Mouse (Mus musculus) neutrophil, adult 5-6 weeks (primary cell): ENCODE measurements around the gene Slc16a5. TPM values are rescaled to one million over a fixed set of nuclear protein-coding genes. Genes with fewer than 3 reads are reported as not detected.
"Not testable (repeated sequence)": the region's sequence is repeated elsewhere in the genome, so short reads cannot be mapped to it uniquely, and the experiment has no call there.

Experiments used
- ATAC-seq: fragments of 151-379, 151-347 bp; 2 replicates; pipeline ENCODE4 v1.8.0; 2017; ENCODE audit warnings: mild to moderate bottlenecking, moderate TSS enrichment; ENCODE audit not compliant: insufficient number of reproducible peaks, poor library complexity, low FRiP score, severe bottlenecking; ENCODE audit errors: extremely low read depth
- total RNA-seq: library from RNA; stranded (forward); fragments of 200-1000 nt; gene quantifications from 2 replicates; pipeline ENCODE4 v1.2.3, GENCODE M21; 2017

Gene Slc16a5
- total RNA-seq, 1 experiment from 2014 or later, result 0.35 TPM

DNA sequence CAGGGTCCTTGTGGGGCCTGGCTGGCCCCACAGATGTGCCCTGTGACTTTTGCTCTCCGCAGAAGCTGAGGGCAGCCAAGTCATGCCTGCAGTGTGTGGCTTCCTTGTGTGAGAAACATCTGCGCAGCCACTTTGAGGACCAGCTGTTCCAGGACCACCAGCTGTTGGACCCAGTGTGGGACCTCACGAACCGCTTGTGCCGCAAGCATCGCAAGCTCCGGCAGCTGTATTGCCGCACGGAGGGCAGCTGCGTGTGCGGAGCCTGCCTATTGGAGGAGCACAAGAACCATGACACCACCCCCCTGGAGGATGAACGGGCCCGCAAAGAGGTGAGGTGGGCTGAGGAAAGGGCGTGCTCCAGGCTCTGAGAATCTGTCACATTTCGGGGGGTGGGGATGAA is 20.9 kb upstream of the Slc16a5 start:
- no peak for ATAC-seq

DNA sequence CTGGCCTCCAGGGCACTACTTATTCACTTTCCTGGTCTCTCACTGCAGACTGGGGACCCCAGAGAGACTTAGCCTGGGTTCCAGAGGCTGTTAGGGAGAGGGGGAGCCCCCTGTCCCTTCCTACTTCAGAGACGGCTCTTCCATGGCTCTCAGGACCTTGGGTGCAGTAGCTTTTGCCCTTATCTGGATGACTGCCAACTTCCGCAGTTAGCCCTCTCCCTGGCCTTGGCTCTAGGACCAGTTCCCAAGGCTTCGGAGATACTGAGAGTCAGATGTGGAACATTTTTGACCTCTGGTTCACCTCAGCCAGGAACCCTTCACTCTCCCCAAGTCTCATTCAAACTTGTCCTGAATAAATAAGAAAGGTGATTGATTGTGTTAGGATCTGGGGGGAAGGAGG is 15.4 kb upstream of the Slc16a5 start:
- no peak for ATAC-seq

DNA sequence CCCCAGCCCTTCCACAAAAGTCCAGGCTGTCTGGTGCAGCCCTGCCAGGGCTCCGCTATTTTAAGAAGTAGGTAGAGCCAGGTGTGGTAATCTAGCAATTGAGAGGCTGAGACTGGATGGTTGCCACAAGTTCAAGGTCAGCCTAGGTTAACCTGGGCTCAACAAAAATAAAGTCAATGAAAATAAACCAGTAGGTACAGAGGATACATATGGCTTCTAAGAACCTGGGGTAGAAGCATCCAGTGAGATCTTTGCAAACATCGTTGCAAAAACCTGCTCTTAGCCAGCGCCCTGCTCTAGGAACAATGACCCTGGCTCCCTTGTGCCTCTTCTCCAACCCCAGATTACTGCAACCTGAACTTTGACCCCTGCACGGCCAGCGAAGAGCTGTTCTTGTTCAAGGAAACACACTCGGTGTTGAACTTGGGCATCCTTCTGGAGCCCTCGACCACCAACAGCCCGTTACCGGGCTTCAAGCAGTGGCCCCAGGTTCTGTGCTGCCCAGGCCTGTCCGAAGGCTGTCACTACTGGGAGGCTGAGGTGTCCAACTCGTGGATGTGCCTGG is 14.9 kb upstream of the Slc16a5 start:
- no peak for ATAC-seq

GRCm38 (mm10) chr11:115448075-115448474 is 14.2 kb upstream of the Slc16a5 start:
- ATAC-seq, result no peak

GRCm38 (mm10) chr11:115448998-115449397 is 13.3 kb upstream of the Slc16a5 start:
- no peak for ATAC-seq

DNA sequence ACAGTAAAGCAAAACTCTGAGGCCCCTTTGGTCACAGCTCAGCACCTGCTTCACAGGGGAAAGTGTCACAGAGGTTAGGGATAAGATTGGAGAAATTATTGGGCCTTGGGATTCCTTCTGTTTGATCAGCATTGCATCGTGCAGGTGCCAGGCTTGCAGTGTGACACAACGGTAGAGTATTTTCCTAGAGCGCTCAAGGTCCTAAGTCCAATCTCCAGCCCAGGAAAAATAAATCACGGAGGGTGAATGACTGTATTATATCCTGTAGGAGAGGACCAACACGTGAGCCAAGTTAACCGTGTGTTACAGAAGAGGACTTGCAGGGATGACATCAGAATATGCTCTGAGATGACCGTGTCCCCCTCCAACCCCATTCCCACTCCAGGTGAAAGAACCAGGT is 12.1 kb upstream of the Slc16a5 start:
- ATAC-seq, result no peak

DNA sequence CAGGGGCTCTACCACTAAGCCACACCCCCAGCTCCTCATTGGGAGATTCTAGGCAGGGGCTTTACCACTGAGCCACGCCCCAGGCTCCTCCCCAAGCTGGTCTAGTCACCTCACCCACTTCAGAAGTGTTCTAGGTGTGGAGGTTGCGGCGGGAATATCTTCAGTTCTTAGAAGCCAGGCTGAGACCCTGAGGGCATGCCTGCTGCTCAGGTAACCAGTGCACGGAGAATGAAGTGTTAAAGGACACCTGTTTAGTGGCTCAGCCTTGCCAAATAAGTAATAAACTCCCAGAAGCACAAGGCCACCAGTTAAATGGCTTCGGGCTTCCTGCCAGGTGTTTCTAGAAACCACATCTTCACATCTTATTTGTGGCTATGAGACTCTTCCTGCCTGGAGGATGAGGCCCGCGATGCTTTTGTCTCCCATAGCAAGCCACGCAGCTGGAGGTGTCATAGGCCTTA is 10.5 kb upstream of the Slc16a5 start:
- ATAC-seq, result no peak

DNA sequence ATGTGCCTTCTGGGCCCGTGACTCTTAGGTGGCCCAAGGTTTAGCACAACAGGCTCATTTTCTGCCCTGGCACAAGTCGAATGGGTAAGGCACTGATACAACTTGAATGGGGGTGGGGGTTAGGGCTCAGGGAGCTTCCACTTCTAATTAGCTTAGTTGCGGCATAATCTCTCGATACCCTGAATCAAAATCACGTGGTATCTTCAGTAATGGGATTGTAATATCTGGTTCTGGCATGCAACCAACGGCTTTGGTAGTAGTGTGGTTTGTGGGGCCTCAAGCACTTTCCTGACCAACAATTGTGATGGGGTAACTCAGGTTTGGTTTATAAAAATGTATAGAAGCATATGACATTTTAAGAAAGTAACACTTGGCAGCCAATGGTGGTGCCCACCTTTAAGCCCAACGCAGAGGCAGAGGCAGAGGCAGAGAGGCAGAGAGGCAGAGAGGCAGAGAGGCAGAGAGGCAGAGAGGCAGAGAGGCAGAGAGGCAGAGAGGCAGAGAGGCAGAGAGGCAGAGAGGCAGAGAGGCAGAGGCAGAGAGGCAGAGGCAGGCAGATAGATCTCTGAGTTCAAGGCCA is 9.9 kb upstream of the Slc16a5 start:
- no peak for ATAC-seq

DNA sequence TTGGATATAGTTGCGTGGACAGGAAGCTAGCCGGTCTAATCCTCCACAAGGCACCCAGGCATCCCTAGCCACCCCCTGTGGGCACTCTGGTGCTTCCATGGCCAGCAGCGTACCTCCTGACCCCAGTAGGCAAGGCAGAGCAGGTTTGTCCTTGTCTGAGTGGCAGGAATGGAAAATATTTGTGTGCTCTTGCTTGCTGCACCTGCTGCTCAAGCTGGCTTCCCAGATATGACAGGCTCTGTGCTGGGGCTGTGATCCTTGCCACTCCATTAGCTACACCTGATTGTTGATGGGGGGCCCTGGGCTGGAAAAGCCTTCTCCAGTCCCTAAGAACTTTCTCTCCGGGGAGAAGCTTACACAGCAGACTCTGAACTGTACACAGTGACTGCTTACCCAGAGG is 9.0 kb upstream of the Slc16a5 start:
- ATAC-seq, result no peak

- ATAC-seq, result not testable (repeated sequence)
Measured at GRCm38 (mm10) chr11:115454822-115455221, 7.5 kb upstream of the Slc16a5 start.

DNA sequence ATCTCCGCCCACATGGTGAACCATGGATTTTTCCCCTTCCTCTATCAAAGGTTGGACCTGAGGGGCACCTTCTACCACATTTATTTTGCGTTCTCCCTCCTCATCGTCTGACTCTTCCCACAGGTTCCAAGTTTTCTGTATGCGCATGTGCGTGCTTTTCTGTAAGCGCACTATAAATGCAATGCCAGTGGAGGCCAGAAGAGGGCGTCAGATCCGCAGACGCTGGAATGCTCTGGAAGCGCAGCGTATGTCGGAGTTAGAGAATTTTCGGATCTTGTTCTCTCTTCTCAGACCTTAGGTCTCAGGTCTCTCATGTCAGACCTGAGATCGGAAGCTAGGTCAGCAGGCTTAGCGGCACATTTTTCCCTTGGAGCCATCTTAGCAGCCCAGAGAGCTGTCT is 6.7 kb upstream of the Slc16a5 start:
- ATAC-seq, result no peak

DNA sequence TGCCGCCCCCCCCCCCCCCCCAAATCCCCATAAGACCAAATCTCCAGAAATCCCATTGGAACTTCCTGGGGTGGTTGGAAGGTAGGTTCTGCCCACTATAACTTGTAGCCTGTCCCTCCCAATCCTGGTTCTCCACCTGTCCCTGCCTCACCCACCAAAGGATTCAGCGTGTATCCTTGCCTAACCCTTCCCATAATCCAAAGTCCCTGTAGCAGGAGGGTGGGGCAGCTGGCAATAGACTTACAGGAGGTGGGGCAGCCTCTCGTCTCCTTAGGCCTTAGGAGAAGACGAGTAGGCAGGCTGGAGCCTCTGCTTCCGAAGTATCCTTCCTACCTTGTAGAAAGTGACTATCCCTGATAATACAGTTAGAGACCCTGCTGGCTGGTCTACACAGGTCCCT is 6.1 kb upstream of the Slc16a5 start:
- ATAC-seq, result no peak

GRCm38 (mm10) chr11:115457405-115457804 is 4.9 kb upstream of the Slc16a5 start:
- ATAC-seq, result no peak

DNA sequence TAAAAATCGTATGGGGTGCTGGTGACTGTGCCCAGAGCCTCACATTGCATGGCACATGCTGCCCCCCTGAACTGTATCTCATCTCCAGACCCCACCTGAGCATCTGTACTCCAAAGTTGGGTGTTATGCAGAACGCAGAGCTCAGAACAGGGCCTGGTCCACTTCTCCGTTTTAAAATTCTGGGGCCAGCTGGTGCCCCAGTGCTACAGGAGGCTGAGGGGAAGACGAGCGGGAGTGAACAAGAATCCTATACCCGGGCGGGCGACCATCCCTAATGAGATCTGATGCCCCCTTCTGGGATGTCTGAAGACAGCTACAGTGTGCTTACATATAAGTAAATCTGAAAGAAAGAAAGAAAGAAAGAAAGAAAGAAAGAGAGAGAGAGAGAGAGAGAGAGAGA is 1.3 kb upstream of the Slc16a5 start:
- ATAC-seq, result no peak

DNA sequence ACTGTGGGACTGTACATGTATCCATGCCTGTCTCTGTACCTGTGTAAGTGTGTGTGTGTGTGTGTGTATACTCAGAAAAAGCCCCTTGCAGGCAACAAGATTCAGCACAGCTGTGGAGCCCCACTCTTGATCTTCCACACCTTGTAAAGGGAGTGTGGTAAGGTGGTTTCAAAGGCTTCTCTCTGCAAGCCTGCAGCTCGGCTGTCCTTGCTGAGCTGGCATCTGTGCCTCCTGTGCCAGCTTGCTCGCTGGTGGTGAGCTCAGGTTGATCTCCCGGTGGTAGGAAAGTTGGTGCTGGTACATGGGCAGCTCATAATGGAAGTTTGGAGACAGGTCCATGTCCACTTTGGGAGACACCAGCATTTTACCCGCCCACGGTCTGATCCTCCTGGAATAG is 430 bp upstream of the Slc16a5 start:
- ATAC-seq, result no peak

GRCm38 (mm10) chr11:115463397-115463796 is 1.1 kb downstream of the Slc16a5 start:
- ATAC-seq, result no peak

- no peak for ATAC-seq
Measured at GRCm38 (mm10) chr11:115464851-115465250, 2.6 kb downstream of the Slc16a5 start.

DNA sequence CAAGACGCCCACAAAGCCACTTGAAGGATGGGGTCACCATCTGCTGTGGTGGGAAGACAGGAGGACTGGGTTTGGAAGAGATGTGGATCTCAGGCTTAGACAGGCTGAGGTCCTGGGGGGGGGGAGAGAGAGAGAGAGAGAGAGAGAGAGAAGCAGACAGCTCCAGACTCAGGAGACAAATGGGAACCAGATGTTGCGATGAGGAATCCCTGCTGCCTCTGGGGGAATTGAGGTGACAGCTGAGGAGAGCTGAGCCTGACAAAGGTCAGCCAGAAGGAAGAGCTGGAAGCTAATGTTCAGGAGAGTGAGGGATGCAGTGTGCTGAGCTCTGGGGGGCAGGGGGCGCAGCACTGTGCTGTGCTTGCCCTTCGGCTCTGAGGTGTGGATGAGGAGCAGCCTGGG is 4.9 kb downstream of the Slc16a5 start:
- no peak for ATAC-seq

- no peak for ATAC-seq
Measured at GRCm38 (mm10) chr11:115472183-115472582, 9.9 kb downstream of the Slc16a5 start.

GRCm38 (mm10) chr11:115473626-115474275 is 11.5 kb downstream of the Slc16a5 start:
- ATAC-seq, result peak; percentile 63
